Mouse (Mus musculus) midbrain, embryonic 13.5 days (tissue): ENCODE results near the gene Mslnl. TPM values are rescaled to one million over a fixed set of nuclear protein-coding genes. Genes with fewer than 3 reads are reported as not detected.
A peak's percentile ranks its signal among the peaks of the same experiment; 100 is the strongest.

Experiments
- ATAC-seq: fragments of 200-750 bp; cut with Nextera tagmentation; 2 replicates; pipeline ENCODE4 v1.8.0; 2017; ENCODE audit warnings: mild to moderate bottlenecking, moderate TSS enrichment, moderate library complexity
- H3K27ac ChIP-seq: fragments of 300-500 bp; sonication (generic); 2 replicates; pipeline ENCODE4 v1.5.1; 2015; ENCODE audit warnings: inconsistent platforms, mild to moderate bottlenecking, moderate library complexity
- H3K27me3 ChIP-seq: fragments of 300-500 bp; sonication (generic); 2 replicates; pipeline ENCODE4 v1.6.1; 2015; ENCODE audit warnings: mild to moderate bottlenecking, inconsistent platforms
- H3K36me3 ChIP-seq: fragments of 300-500 bp; sonication (generic); 2 replicates; pipeline ENCODE4 v1.6.1; 2015; ENCODE audit warnings: mild to moderate bottlenecking, inconsistent platforms
- H3K4me1 ChIP-seq: fragments of 300-500 bp; sonication (generic); replicated peaks from 2 replicates; pipeline ENCODE4 v1.6.1; 2015; ENCODE audit warnings: inconsistent platforms
- H3K4me2 ChIP-seq: fragments of 300-500 bp; sonication (generic); replicated peaks from 2 replicates; pipeline ENCODE4 v1.6.1; 2015; ENCODE audit warnings: moderate library complexity, mild to moderate bottlenecking, inconsistent platforms
- H3K4me3 ChIP-seq: fragments of 300-500 bp; sonication (generic); replicated peaks from 2 replicates; pipeline ENCODE4 v1.5.1; 2015; ENCODE audit warnings: mild to moderate bottlenecking, inconsistent platforms
- H3K9ac ChIP-seq: fragments of 300-500 bp; sonication (generic); replicated peaks from 2 replicates; pipeline ENCODE4 v1.6.1; 2015; ENCODE audit warnings: mild to moderate bottlenecking, inconsistent platforms
- H3K9me3 ChIP-seq: fragments of 300-500 bp; sonication (generic); 2 replicates; pipeline ENCODE4 v1.6.1; 2016; ENCODE audit warnings: mild to moderate bottlenecking, inconsistent platforms
- WGBS: fragments of 180-500 bp; shearing (Covaris S2); methylation state at CpG from one replicate; pipeline ENCODE4 v1.1.7; 2015; 5-methylcytosine and 5-hydroxymethylcytosine counted together
- polyA plus RNA-seq: library from polyadenylated mRNA; unstranded; fragments of >200 nt; fragmentation: Nextera tagmentation; extraction: Ambion mirVana; gene quantifications from 2 replicates; pipeline ENCODE4 v1.2.1, GENCODE M21; 2015

Mslnl gene
- polyA plus RNA-seq, result not detected in 2 replicates

- peaks cover 5% of the 10 kb centered on the region for H3K36me3 ChIP-seq
- no peak within 1 kb of the TSS for H3K4me2 ChIP-seq
- no peak within 1 kb of the TSS for H3K4me3 ChIP-seq
- no peak for ATAC-seq
- H3K4me1 ChIP-seq, result peaks cover 4% of the 10 kb centered on the region; the same call in 1 of the 2 replicates
- no peak within 1 kb of the TSS for H3K27ac ChIP-seq
- peak within 1 kb of the TSS; percentile 33; the same call in 1 of the 2 replicates for H3K9ac ChIP-seq
- WGBS, result 69% methylated on average over 3 of the region's 3 CpGs
- no peaks in the 10 kb centered on the region for H3K9me3 ChIP-seq
- H3K27me3 ChIP-seq, result no peaks in the 10 kb centered on the region
Measured at GRCm38 (mm10) chr17:25735745-25736144, at the start of gene Mslnl. TSS of gene Mslnl (plus strand) at chr17:25736042.

GRCm38 (mm10) chr17:25686323-25686722 lies 49.5 kb upstream of the Mslnl start:
- Histone ChIP-seq H3K36me3 (no peaks in the 10 kb centered on the region), H3K4me1 (peaks cover 7% of the 10 kb centered on the region), H3K27ac (no peak overlapping the region), H3K9ac (no peak overlapping the region), H3K4me3 (no peak overlapping the region), H3K27me3 (0 out of 2 replicates have a peak, but pooled peaks cover 4% of the 10 kb centered on the region), H3K9me3 (no peaks in the 10 kb centered on the region), H3K4me2 (no peak overlapping the region)
- WGBS, result 49% methylated on average over 7 of the region's 7 CpGs
- ATAC-seq, result no peak

GRCm38 (mm10) chr17:25688922-25689321 lies 46.9 kb upstream of the Mslnl start:
- H3K4me1 ChIP-seq, result peaks cover 7% of the 10 kb centered on the region
- H3K9me3 ChIP-seq, result no peaks in the 10 kb centered on the region
- ATAC-seq, result no peak
- no peak overlapping the region for H3K27ac ChIP-seq
- 0 out of 2 replicates have a peak, but pooled peaks cover 4% of the 10 kb centered on the region for H3K27me3 ChIP-seq
- no peak overlapping the region for H3K4me3 ChIP-seq
- no peaks in the 10 kb centered on the region for H3K36me3 ChIP-seq
- no peak overlapping the region for H3K4me2 ChIP-seq
- 79% methylated on average over 4 of the region's 4 CpGs for WGBS
- H3K9ac ChIP-seq, result no peak overlapping the region

GRCm38 (mm10) chr17:25696263-25696662 lies 39.6 kb upstream of the Mslnl start:
- H3K9ac ChIP-seq, result no peak overlapping the region
- H3K27me3 ChIP-seq, result peaks cover 4% of the 10 kb centered on the region; the same call in 1 of the 2 replicates
- H3K36me3 ChIP-seq, result no peaks in the 10 kb centered on the region
- 36% methylated on average over 1 of the region's 1 CpGs for WGBS
- H3K4me2 ChIP-seq, result no peak overlapping the region
- H3K4me3 ChIP-seq, result no peak overlapping the region
- no peak overlapping the region for H3K27ac ChIP-seq
- no peaks in the 10 kb centered on the region for H3K4me1 ChIP-seq
- ATAC-seq, result no peak
- no peaks in the 10 kb centered on the region for H3K9me3 ChIP-seq

GRCm38 (mm10) chr17:25698446-25698845 lies 37.4 kb upstream of the Mslnl start:
- Histone ChIP-seq H3K9me3 (no peaks in the 10 kb centered on the region), H3K4me2 (no peak overlapping the region), H3K9ac (no peak overlapping the region), H3K27me3 (peaks cover 4% of the 10 kb centered on the region; the same call in 1 of the 2 replicates), H3K4me3 (no peak overlapping the region), H3K27ac (no peak overlapping the region), H3K4me1 (no peaks in the 10 kb centered on the region), H3K36me3 (no peaks in the 10 kb centered on the region)
- 9% methylated on average over 7 of the region's 7 CpGs for WGBS
- peak; percentile 55; the same call in 1 of the 2 replicates for ATAC-seq

GRCm38 (mm10) chr17:25700863-25701496 lies 34.9 kb upstream of the Mslnl start:
- Histone ChIP-seq H3K36me3 (no peaks in the 10 kb centered on the region), H3K4me1 (no peaks in the 10 kb centered on the region), H3K9ac (no peak overlapping the region), H3K9me3 (no peaks in the 10 kb centered on the region), H3K4me2 (no peak overlapping the region), H3K27ac (no peak overlapping the region), H3K4me3 (no peak overlapping the region), H3K27me3 (peaks cover 4% of the 10 kb centered on the region; the same call in 1 of the 2 replicates)
- no peak for ATAC-seq
- WGBS, result 58% methylated on average over 9 of the region's 9 CpGs

GRCm38 (mm10) chr17:25709994-25710393 lies 25.8 kb upstream of the Mslnl start:
- H3K4me2 ChIP-seq, result no peak overlapping the region
- no peaks in the 10 kb centered on the region for H3K27me3 ChIP-seq
- no peaks in the 10 kb centered on the region for H3K4me1 ChIP-seq
- H3K36me3 ChIP-seq, result no peaks in the 10 kb centered on the region
- no peak overlapping the region for H3K4me3 ChIP-seq
- H3K9ac ChIP-seq, result no peak overlapping the region
- ATAC-seq, result no peak
- WGBS, result 94% methylated on average over 2 of the region's 2 CpGs
- H3K9me3 ChIP-seq, result no peaks in the 10 kb centered on the region
- no peak overlapping the region for H3K27ac ChIP-seq

GRCm38 (mm10) chr17:25711136-25711535 lies 24.7 kb upstream of the Mslnl start:
- H3K9me3 ChIP-seq, result no peaks in the 10 kb centered on the region
- no peaks in the 10 kb centered on the region for H3K36me3 ChIP-seq
- H3K27ac ChIP-seq, result no peak overlapping the region
- H3K4me2 ChIP-seq, result no peak overlapping the region
- no peak overlapping the region for H3K4me3 ChIP-seq
- H3K9ac ChIP-seq, result no peak overlapping the region
- H3K4me1 ChIP-seq, result no peaks in the 10 kb centered on the region
- ATAC-seq, result no peak
- 81% methylated on average over 4 of the region's 4 CpGs for WGBS
- peaks cover 8% of the 10 kb centered on the region for H3K27me3 ChIP-seq

GRCm38 (mm10) chr17:25715627-25716026 lies 20.2 kb upstream of the Mslnl start:
- Histone ChIP-seq H3K4me1 (peaks cover 14% of the 10 kb centered on the region), H3K27me3 (peaks cover 36% of the 10 kb centered on the region), H3K4me3 (no peak overlapping the region), H3K9me3 (no peaks in the 10 kb centered on the region), H3K27ac (no peak overlapping the region), H3K4me2 (no peak overlapping the region), H3K9ac (no peak overlapping the region), H3K36me3 (peaks cover 6% of the 10 kb centered on the region)
- no peak for ATAC-seq
- WGBS, result 45% methylated on average over 3 of the region's 3 CpGs

GRCm38 (mm10) chr17:25716130-25716529 lies 19.7 kb upstream of the Mslnl start:
- H3K9ac ChIP-seq, result no peak overlapping the region
- no peak for ATAC-seq
- H3K4me1 ChIP-seq, result peaks cover 14% of the 10 kb centered on the region
- H3K27ac ChIP-seq, result no peak overlapping the region
- no peak overlapping the region for H3K4me2 ChIP-seq
- peaks cover 11% of the 10 kb centered on the region for H3K36me3 ChIP-seq
- no peak overlapping the region for H3K4me3 ChIP-seq
- H3K9me3 ChIP-seq, result no peaks in the 10 kb centered on the region
- WGBS, result 5% methylated on average over 6 of the region's 6 CpGs
- peaks cover 36% of the 10 kb centered on the region for H3K27me3 ChIP-seq

- H3K27me3 ChIP-seq, result peaks cover 36% of the 10 kb centered on the region
- 2% methylated on average over 44 of the region's 45 CpGs for WGBS
- H3K4me1 ChIP-seq, result peaks cover 14% of the 10 kb centered on the region
- peak; percentile 51 for ATAC-seq
- H3K36me3 ChIP-seq, result peaks cover 15% of the 10 kb centered on the region
- H3K4me2 ChIP-seq, result peak within 1 kb of the TSS; percentile 75
- peak within 1 kb of the TSS; percentile 39 for H3K4me3 ChIP-seq
- H3K27ac ChIP-seq, result no peak within 1 kb of the TSS
- peak within 1 kb of the TSS; percentile 68 for H3K9ac ChIP-seq
- H3K9me3 ChIP-seq, result no peaks in the 10 kb centered on the region
Measured at GRCm38 (mm10) chr17:25716711-25717637, 18.9 kb upstream of the Mslnl start, which contains the start of gene Gng13. TSS of gene Gng13 (plus strand) at chr17:25717171.

- Histone ChIP-seq H3K4me3 (peak overlapping the region; percentile 39), H3K4me1 (peaks cover 14% of the 10 kb centered on the region), H3K36me3 (peaks cover 21% of the 10 kb centered on the region), H3K9me3 (no peaks in the 10 kb centered on the region), H3K4me2 (peak overlapping the region; percentile 75), H3K27ac (no peak overlapping the region), H3K27me3 (peaks cover 36% of the 10 kb centered on the region), H3K9ac (peak overlapping the region; percentile 68)
- peak; percentile 31; the same call in 1 of the 2 replicates for ATAC-seq
- 7% methylated on average over 6 of the region's 6 CpGs for WGBS
Measured at GRCm38 (mm10) chr17:25717691-25718090, 18.2 kb upstream of the Mslnl start.
